Mouse (Mus musculus): ENCODE results near the gene Gm17655.
A peak's percentile ranks its signal among the peaks of the same experiment; 100 is the strongest.
"Not testable (repeated sequence)": the region's sequence is repeated elsewhere in the genome, so short reads cannot be mapped to it uniquely, and the experiment has no call there.

Gene Gm17655

GRCm38 (mm10) chr5:110072413-110072812, at the start of gene Gm17655:
TSS of gene Gm17655 (minus strand) at chr5:110072513.
- not testable (repeated sequence) for DNase-seq (ENCODE audit: low spot score in 2 of 2)

GRCm38 (mm10) chr5:110109991-110110441, 37.7 kb upstream of the Gm17655 start, which contains the start of gene Zfp605:
TSS of gene Zfp605 (plus strand) at chr5:110110092.
- peak in 1 of 2 experiments; percentile 89 for DNase-seq (ENCODE audit: low spot score in 2 of 2)

GRCm38 (mm10) chr5:110108305-110108628, 36.0 kb upstream of the Gm17655 start:
- DNase-seq (ENCODE audit: low spot score in 2 of 2): no peak

- peak; percentile 80 to 91 for DNase-seq (ENCODE audit: low spot score in 2 of 2)
Observed at GRCm38 (mm10) chr5:110107581-110108304, 35.4 kb upstream of the Gm17655 start, which contains the start of gene Gtpbp6. TSS of gene Gtpbp6 (minus strand) at chr5:110108197.

- DNase-seq (ENCODE audit: low spot score in 2 of 2): peak in 1 of 2 experiments; percentile 38
Observed at GRCm38 (mm10) chr5:110106901-110107564, 34.7 kb upstream of the Gm17655 start.

- DNase-seq (ENCODE audit: low spot score in 2 of 2): no peak
Observed at GRCm38 (mm10) chr5:110106140-110106871, 34.0 kb upstream of the Gm17655 start.

- DNase-seq (ENCODE audit: low spot score in 2 of 2): peak in 1 of 2 experiments; percentile 6
Observed at GRCm38 (mm10) chr5:110104616-110105380, 32.5 kb upstream of the Gm17655 start.

GRCm38 (mm10) chr5:110103901-110104615, 31.7 kb upstream of the Gm17655 start:
- DNase-seq (ENCODE audit: low spot score in 2 of 2): no peak

- no peak for DNase-seq (ENCODE audit: low spot score in 2 of 2)
Observed at GRCm38 (mm10) chr5:110102853-110103625, 30.7 kb upstream of the Gm17655 start.

- DNase-seq (ENCODE audit: low spot score in 2 of 2): no peak
Observed at GRCm38 (mm10) chr5:110102429-110102828, 30.1 kb upstream of the Gm17655 start.

- peak in 1 of 2 experiments; percentile 54 for DNase-seq (ENCODE audit: low spot score in 2 of 2)
Observed at GRCm38 (mm10) chr5:110101716-110102347, 29.5 kb upstream of the Gm17655 start.

- DNase-seq (ENCODE audit: low spot score in 2 of 2): peak in 1 of 2 experiments; percentile 39
Observed at GRCm38 (mm10) chr5:110100921-110101631, 28.8 kb upstream of the Gm17655 start.

GRCm38 (mm10) chr5:110099656-110100580, 27.6 kb upstream of the Gm17655 start, which contains the start of gene Plcxd1:
TSS of gene Plcxd1 (plus strand) at chr5:110099969.
- no peak for DNase-seq (ENCODE audit: low spot score in 2 of 2)

GRCm38 (mm10) chr5:110098991-110099477, 26.7 kb upstream of the Gm17655 start:
- no peak for DNase-seq (ENCODE audit: low spot score in 2 of 2)

GRCm38 (mm10) chr5:110094847-110095213, 22.5 kb upstream of the Gm17655 start:
- DNase-seq (ENCODE audit: low spot score in 2 of 2): no peak

- DNase-seq (ENCODE audit: low spot score in 2 of 2): peak in 1 of 2 experiments; percentile 76
Observed at GRCm38 (mm10) chr5:110094030-110094846, 21.9 kb upstream of the Gm17655 start, which contains the start of gene Gm35315. TSS of gene Gm35315 (minus strand) at chr5:110094420.

- DNase-seq (ENCODE audit: low spot score in 2 of 2): no peak
Observed at GRCm38 (mm10) chr5:110091546-110091945, 19.2 kb upstream of the Gm17655 start.
